Mouse (Mus musculus): ENCODE results near the gene Ethe1.
"Not testable (repeated sequence)": the region's sequence is repeated elsewhere in the genome, so short reads cannot be mapped to it uniquely, and the experiment has no call there.

The Ethe1 gene

DNA sequence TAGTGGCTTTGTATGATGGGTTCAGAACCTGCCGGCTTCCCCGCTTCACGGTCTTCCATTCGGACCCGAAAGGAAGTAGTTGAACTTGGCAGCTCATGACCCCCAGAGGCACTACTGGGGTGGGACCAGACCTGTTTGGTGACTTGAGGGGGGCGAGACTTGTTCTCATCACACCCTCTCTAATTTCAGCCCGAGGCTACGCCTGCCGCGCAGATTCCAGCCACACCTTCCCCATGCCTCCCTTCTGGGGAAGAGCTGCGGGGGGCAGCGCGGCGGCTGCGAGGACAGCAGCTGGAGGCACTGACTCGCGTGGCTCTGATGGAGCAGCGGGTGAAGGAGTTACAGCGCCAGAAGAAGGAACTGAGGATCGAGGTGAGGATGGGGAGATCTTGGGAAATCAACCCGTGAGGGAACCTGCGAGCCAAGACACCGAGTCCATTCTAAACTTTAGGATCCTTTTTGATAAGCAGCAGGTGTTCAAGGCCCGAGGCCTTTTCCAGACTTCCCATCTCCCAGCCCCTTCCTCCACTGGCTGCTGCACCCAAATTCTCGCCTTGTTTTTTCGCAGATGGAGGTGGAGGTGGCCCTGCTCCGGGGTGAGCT is 25.1 kb downstream of the Ethe1 start:
- DNase-seq (ENCODE audit: low read depth) = no peak

GRCm38 (mm10) chr7:24614816-24615215 is 27.5 kb downstream of the Ethe1 start:
- no peak for DNase-seq (ENCODE audit: low read depth)

- no peak for DNase-seq (ENCODE audit: low read depth)
Observed at GRCm38 (mm10) chr7:24617763-24618162, 30.4 kb downstream of the Ethe1 start.

GRCm38 (mm10) chr7:24618374-24618773 is 31.0 kb downstream of the Ethe1 start:
- DNase-seq (ENCODE audit: low read depth) = not testable (repeated sequence)

- DNase-seq (ENCODE audit: low read depth) = no peak
Observed at GRCm38 (mm10) chr7:24619671-24620397, 32.5 kb downstream of the Ethe1 start.

DNA sequence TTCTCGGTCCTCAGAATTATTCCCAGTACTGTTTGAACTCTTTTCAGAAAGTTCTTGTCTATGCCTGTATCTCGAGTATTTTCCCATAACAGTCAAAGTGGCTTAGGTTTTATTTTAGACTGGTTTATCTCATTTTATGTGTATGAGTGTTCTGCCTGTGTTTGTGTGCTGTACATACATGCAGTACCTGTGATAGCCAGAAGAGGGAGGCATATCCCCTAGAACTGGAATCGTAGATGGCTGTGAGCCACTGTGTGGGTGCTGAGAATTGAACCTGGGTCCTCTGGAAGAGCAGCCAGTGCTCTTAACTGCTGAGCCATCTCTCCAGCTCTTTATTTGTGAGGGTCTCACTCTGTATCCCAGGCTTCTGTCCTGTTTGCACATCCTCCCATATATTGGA is 33.9 kb downstream of the Ethe1 start:
- DNase-seq (ENCODE audit: low read depth) = no peak

GRCm38 (mm10) chr7:24622967-24623366 is 35.6 kb downstream of the Ethe1 start:
- no peak for DNase-seq (ENCODE audit: low read depth)

DNA sequence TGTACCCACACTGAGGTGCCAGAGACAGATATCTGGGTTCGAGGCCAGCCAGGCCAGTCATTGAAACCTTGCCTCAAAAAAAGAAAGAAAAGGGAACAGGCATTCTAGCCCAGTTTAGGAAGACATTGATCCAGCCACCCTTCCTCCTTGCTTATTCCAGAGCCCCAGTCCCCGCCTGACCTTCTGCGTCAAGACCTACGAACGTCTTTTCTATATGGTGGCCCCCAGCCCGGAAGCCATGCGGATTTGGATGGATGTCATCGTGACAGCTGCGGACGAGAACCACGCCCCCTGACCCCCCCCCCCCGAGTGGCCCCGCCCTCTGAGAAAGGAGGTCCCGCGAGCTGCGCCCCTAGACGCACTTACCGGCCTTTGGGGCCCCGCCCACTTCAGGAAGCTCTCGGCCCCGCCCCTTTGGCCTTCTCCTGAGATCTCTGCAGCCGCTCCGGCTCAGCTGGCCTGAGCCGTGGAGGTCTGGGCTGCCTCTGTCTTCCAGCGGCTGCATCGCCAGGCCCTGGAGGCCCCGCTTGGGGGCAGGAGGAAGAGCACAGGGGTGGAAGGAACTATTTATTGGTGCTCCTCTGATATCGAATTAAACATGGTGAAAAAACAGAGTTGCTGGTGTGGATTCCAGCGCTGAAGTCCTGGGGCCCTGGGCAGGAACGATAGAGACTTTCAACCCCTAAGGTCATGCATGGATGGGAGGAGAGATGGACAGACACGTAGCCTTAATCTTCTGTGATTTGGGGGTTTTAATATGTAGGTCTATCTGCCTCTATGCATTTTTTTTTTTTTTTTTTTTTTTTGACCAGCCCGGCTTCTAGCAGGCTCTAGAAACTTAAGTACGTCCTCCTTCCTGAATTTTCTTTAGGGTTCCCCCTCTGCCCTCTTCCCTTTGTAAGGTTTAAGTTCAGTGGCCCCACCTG is 41.6 kb downstream of the Ethe1 start:
- peak; percentile 80 for DNase-seq (ENCODE audit: low read depth)

GRCm38 (mm10) chr7:24629672-24630071 is 42.3 kb downstream of the Ethe1 start:
- no peak for DNase-seq (ENCODE audit: low read depth)

DNA sequence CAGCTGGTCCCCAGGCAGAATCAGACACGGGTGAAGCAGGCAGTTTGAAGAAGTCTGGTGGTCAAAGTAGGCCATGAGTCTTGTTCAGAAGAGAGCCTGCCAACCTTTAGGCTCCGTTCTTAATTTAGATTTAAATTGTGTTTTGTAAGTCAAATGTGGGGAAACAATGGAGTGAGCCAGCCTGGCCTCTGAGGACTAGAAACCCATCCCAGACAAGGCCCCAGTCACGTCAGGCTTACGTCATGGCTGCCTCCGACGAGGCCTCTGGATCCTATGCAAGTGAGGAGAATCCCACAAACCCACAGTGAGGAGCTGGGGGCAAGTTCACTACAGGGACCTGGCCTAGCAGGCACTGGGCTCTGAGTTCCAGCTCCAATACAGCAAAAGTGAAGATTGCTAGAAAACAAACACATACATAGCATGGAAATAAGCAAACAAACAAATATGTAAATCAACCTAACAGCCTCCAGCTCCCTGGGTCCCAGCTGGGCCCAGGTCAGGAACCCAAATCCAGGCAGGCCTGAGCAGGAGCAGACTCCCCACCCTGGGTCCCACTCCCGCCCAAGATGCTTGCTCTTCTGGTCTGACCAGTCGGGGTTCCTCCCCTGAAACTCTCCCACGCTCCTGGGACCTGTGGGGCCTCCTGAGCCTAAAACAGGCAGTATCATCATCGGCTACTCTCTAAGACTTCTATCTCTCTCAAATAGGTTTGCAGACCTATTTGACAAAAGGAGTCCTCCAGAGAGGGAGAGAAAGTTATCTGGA is 43.0 kb downstream of the Ethe1 start:
- DNase-seq (ENCODE audit: low read depth) = no peak

DNA sequence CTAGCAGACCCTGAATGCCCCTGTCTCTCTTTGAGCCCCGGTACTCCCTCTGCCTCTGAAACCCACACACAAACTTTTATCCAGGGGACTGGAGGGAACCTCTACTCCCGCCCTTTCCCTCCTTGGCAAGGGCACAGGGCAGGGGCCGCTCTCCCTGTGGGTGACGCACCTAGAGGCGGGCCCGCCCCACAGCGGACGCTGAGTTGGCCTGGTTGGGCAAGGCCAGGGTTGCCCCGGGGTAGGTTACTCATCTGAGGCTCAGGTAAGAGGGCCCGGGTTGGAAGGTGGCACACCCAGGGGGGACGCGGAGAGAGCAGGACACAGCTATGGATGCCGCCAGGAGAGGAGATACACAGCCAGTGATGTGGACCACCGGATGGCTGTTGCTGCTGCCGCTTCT is 48.9 kb downstream of the Ethe1 start, which contains the start of gene Lypd3:
Gene Lypd3 (plus strand): TSS at position 287 of the 400 bp plus-strand sequence.
- DNase-seq (ENCODE audit: low read depth) = no peak

GRCm38 (mm10) chr7:24637046-24637445 is 49.7 kb downstream of the Ethe1 start:
- DNase-seq (ENCODE audit: low read depth) = no peak

GRCm38 (mm10) chr7:24638026-24638856 is 50.9 kb downstream of the Ethe1 start:
- no peak for DNase-seq (ENCODE audit: low read depth)

GRCm38 (mm10) chr7:24640450-24640849 is 53.1 kb downstream of the Ethe1 start:
- DNase-seq (ENCODE audit: low read depth) = no peak

- peak; percentile 64 for DNase-seq (ENCODE audit: low read depth)
Observed at GRCm38 (mm10) chr7:24642491-24642890, 55.1 kb downstream of the Ethe1 start.

- DNase-seq (ENCODE audit: low read depth) = no peak
Observed at GRCm38 (mm10) chr7:24644492-24644891, 57.1 kb downstream of the Ethe1 start.

DNA sequence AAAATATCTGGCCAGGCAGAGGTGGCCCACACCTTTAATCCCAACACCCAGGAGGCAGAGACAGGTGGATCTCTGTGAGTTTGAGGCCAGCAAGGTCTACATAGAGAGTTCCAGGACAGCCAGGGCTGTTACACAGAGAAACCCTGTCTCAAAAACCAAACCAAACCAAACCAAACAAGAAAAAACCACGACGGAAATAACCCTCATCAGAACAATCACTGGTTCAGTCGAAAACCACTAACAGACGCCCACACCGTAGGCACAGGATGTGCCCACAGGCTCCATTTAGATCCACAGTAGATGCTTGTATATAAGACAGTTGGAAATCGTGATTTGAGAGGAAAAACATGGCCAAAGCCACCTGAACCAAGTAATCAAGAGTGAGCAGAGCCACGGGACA is 57.7 kb downstream of the Ethe1 start:
- DNase-seq (ENCODE audit: low read depth) = no peak

- DNase-seq (ENCODE audit: low read depth) = no peak
Observed at GRCm38 (mm10) chr7:24646486-24646885, 59.1 kb downstream of the Ethe1 start.

DNA sequence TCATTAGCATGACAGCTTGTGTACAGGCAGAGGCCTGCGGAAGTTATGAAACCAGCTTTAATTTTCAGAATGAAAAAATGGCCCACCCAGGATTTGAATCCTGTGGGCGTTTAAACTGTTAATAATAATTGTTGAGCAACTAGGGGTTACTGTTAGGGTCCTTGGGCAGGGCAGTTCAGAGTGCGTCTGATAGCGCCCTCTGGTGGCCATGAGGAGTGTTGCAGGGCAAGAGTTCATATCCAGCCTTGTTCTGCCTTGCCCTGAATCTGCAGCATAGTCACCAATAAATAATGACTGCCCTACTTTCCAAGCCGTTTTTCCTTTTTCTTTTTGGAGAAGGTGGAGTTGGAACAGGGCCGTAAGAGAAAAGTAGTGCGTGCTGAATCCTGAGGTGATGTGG is 66.3 kb downstream of the Ethe1 start:
- peak; percentile 61 for DNase-seq (ENCODE audit: low read depth)

All from c-Kit-positive CD71-negative TER-119-negative erythroid progenitor cells, embryonic 14.5 days (primary cell).